12 mouse cellular contexts compared by ENCODE assay signal in genomic region chr2:135538022-135538421, GRCm38 (mm10).
DNase-seq lines count a peak whose midpoint lies in the region.
"Had no signal": no experiment of that assay in that cellular context is flagged by ENCODE, and none has a peak within 500 bp of the region (broad histone marks: within the 10 kb centered on the region; RNA-seq: fewer than 3 reads in every experiment).

No protein-coding gene starts in this region.

- DNase-seq in heart, adult 18-20 months, result peak; percentile 22 to 26
- no peak for DNase-seq in heart, adult 8-10 months (ENCODE audit: low spot score)
- peak; percentile 24 for DNase-seq in retina, postnatal 1 day
- DNase-seq in retina, embryonic 14.5 days (ENCODE audit: low spot score), result no peak
- DNase-seq in fat pad, adult 2 months (ENCODE audit: extremely low read depth, low read depth, low spot score), result peak; percentile 45
- no peak for DNase-seq in spleen, postnatal 14 days (ENCODE audit: low spot score in 2 of 2)
- DNase-seq in frontal cortex, postnatal 25 days (ENCODE audit: low spot score in 2 of 2), result no peak
- DNase-seq: adrenal gland, adult 8-10 months; cerebellum, postnatal 36 days; kidney, adult 2 months; kidney, postnatal 4 days; layer of hippocampus, postnatal 36 days had no signal

Comparison
In these comparisons a context has a peak if more than half of its experiments do, and no peak if none do; other contexts are left out.
1. DNase-seq: peak in heart, adult 18-20 months (2 of 2), retina, postnatal 1 day (single experiment) and fat pad, adult 2 months (single experiment); none in heart, adult 8-10 months (single experiment), retina, embryonic 14.5 days (single experiment), spleen, postnatal 14 days (0 of 2) and frontal cortex, postnatal 25 days (0 of 2).